12 mouse cellular contexts compared by ENCODE assay signal in genomic region chr17:27643101-27643500, GRCm38 (mm10). TPM values are rescaled to one million over a fixed set of nuclear protein-coding genes. Genes with fewer than 3 reads are reported as not detected.
A peak's percentile ranks its signal among the peaks of the same experiment; 100 is the strongest.
DNase-seq lines count a peak whose midpoint lies in the region; ATAC-seq and TF ChIP-seq lines count a peak whose summit lies in the region.
"Had no signal": no experiment of that assay in that cellular context is flagged by ENCODE, and none has a peak within 500 bp of the region (broad histone marks: within the 10 kb centered on the region; RNA-seq: fewer than 3 reads in every experiment).

No protein-coding gene starts in this region.

- peaks cover 52% of the 10 kb centered on the region for H3K4me1 ChIP-seq in cerebellum, adult 2 months (ENCODE audit: control insufficient read depth, insufficient read depth, low read length)
- peaks cover 3 to 5% of the 10 kb centered on the region in 2 experiments; a peak in 1 of 4 replicates for H3K4me1 ChIP-seq in MEL (ENCODE audit: control insufficient read depth in 1 of 2, insufficient read depth in 2 of 2, low read length in 2 of 2)
- H3K4me1 ChIP-seq in forebrain, embryonic 16.5 days (replicated peaks; ENCODE audit: control insufficient read depth, insufficient read depth, low read length): peaks cover 11% of the 10 kb centered on the region
- peaks cover 6% of the 10 kb centered on the region; the same call in 1 of the 2 replicates for H3K4me1 ChIP-seq in midbrain, embryonic 14.5 days (ENCODE audit: control insufficient read depth, insufficient read depth, low read length)
- H3K4me1 ChIP-seq in liver, postnatal 0 days (ENCODE audit: insufficient read depth): no peaks in the 10 kb centered on the region

- H3K79me2 ChIP-seq in MEL (ENCODE audit: control insufficient read depth, insufficient read depth, low read length, poor library complexity): no peaks in the 10 kb centered on the region

- H3K9ac ChIP-seq in MEL (ENCODE audit: control insufficient read depth, low read depth, low read length, poor library complexity, severe bottlenecking): peak overlapping the region; percentile 51
- H3K9ac ChIP-seq in forebrain, embryonic 16.5 days (replicated peaks; ENCODE audit: low read depth, low read length): no peak overlapping the region
- 0 out of 2 replicates have a peak overlapping the region, but pooled peaks have one; percentile 7 for H3K9ac ChIP-seq in midbrain, embryonic 14.5 days (replicated peaks; ENCODE audit: low read length)
- H3K9ac ChIP-seq in liver, postnatal 0 days (replicated peaks): no peak overlapping the region

- no peaks in the 10 kb centered on the region for H3K9me3 ChIP-seq in MEL (replicated peaks; ENCODE audit: insufficient read depth, low read length)
- no peaks in the 10 kb centered on the region for H3K9me3 ChIP-seq in forebrain, embryonic 16.5 days (ENCODE audit: control insufficient read depth, low read length)
- H3K9me3 ChIP-seq in midbrain, embryonic 14.5 days (ENCODE audit: control insufficient read depth, low read length): no peaks in the 10 kb centered on the region
- H3K9me3 ChIP-seq in liver, postnatal 0 days (ENCODE audit: low read length): no peaks in the 10 kb centered on the region

- TF ChIP-seq RAD21 in MEL (IDR thresholded peaks at IDR 0.05; ENCODE audit: low read depth, low read length): no peak

- H3K27ac ChIP-seq in cerebellum, adult 2 months (ENCODE audit: insufficient read depth, low read length): peak overlapping the region; percentile 99
- H3K27ac ChIP-seq in MEL (ENCODE audit: control insufficient read depth, low read depth, low read length): no peak overlapping the region
- H3K27ac ChIP-seq in forebrain, embryonic 16.5 days (ENCODE audit: low read length): peak overlapping the region; percentile 86
- peak overlapping the region; percentile 70 for H3K27ac ChIP-seq in midbrain, embryonic 14.5 days (replicated peaks; ENCODE audit: low read depth, low read length)
- H3K27ac ChIP-seq in liver, postnatal 0 days (ENCODE audit: low read depth): no peak overlapping the region

- peak overlapping the region; percentile 6 for H3K4me2 ChIP-seq in forebrain, embryonic 16.5 days (ENCODE audit: low read length)
- peak overlapping the region; percentile 13; the same call in 1 of the 2 replicates for H3K4me2 ChIP-seq in midbrain, embryonic 14.5 days (ENCODE audit: low read length)
- no peak overlapping the region for H3K4me2 ChIP-seq in liver, postnatal 0 days (ENCODE audit: low read depth, low read length)

- DNase-seq in cerebellum, adult 2 months: peak; percentile 64 to 77
- DNase-seq in cerebellum, adult 11 months: no peak
- DNase-seq in MEL (ENCODE audit: low read depth, low spot score): peak; percentile 69
- peak; percentile 47 for DNase-seq in midbrain, embryonic 14.5 days
- DNase-seq in liver, postnatal 0 days: no peak
- no peak for DNase-seq in embryo, embryonic 10.5 days (ENCODE audit: low spot score)
- DNase-seq in thymus, postnatal 36 days: no peak
- DNase-seq: thymus, postnatal 25 days had no signal

- TF ChIP-seq EP300 in MEL (IDR thresholded peaks at IDR 0.05; ENCODE audit: low read depth in 1 of 2, low read length in 2 of 2): no peak
- no peak for TF ChIP-seq EP300 in liver, postnatal 0 days (IDR thresholded peaks at IDR 0.05; ENCODE audit: low read depth)

- no peaks in the 10 kb centered on the region for H3K36me3 ChIP-seq in MEL (ENCODE audit: control insufficient read depth in 1 of 2, insufficient read depth in 2 of 2, low read length in 2 of 2)
- H3K36me3 ChIP-seq in forebrain, embryonic 16.5 days (ENCODE audit: control insufficient read depth, insufficient read depth): no peaks in the 10 kb centered on the region
- H3K36me3 ChIP-seq in midbrain, embryonic 14.5 days (ENCODE audit: control insufficient read depth, insufficient read depth, low read length): no peaks in the 10 kb centered on the region
- H3K36me3 ChIP-seq in liver, postnatal 0 days (replicated peaks; ENCODE audit: insufficient read depth, low read length): no peaks in the 10 kb centered on the region

- peak overlapping the region; percentile 43 for H3K4me3 ChIP-seq in cerebellum, adult 2 months (replicated peaks; ENCODE audit: insufficient read depth, low read depth, low read length)
- peak overlapping the region; percentile 37 to 57 for H3K4me3 ChIP-seq in MEL (ENCODE audit: control insufficient read depth in 1 of 2, insufficient read depth in 1 of 2, low read depth in 2 of 2, low read length in 2 of 2)
- H3K4me3 ChIP-seq in forebrain, embryonic 16.5 days (replicated peaks; ENCODE audit: low read length): no peak overlapping the region
- no peak overlapping the region for H3K4me3 ChIP-seq in midbrain, embryonic 14.5 days (replicated peaks; ENCODE audit: low read depth, low read length)
- H3K4me3 ChIP-seq in liver, postnatal 0 days (ENCODE audit: low read depth, low read length): no peak overlapping the region

- TF ChIP-seq CTCF in cerebellum, adult 2 months (IDR thresholded peaks at IDR 0.05; ENCODE audit: borderline replicate concordance, insufficient read depth, low read depth, low read length): no peak
- no peak for TF ChIP-seq CTCF in MEL (IDR thresholded peaks at IDR 0.05 in 2 of 3, conservative IDR thresholded peaks at IDR 0.05 in 1 of 3; ENCODE audit: control insufficient read depth in 1 of 3, insufficient read depth in 1 of 3, low read depth in 2 of 3, low read length in 3 of 3, poor library complexity in 1 of 3, severe bottlenecking in 1 of 3)
- TF ChIP-seq CTCF in liver, postnatal 0 days (IDR thresholded peaks at IDR 0.05; ENCODE audit: low read depth): no peak

- no peak for TF ChIP-seq POLR2A in cerebellum, adult 2 months (IDR thresholded peaks at IDR 0.05; ENCODE audit: borderline replicate concordance, insufficient read depth, low read length)
- TF ChIP-seq POLR2A in MEL (IDR thresholded peaks at IDR 0.05; ENCODE audit: control insufficient read depth in 1 of 2, insufficient read depth in 1 of 2, low read depth in 1 of 2, low read length in 2 of 2, poor library complexity in 1 of 2): no peak

- ATAC-seq in forebrain, embryonic 16.5 days: peak; percentile 69
- no peak for ATAC-seq in midbrain, embryonic 14.5 days (ENCODE audit: low FRiP score, low TSS enrichment)
- ATAC-seq in liver, postnatal 0 days: no peak

- H3K27me3 ChIP-seq in cerebellum, adult 2 months (ENCODE audit: control insufficient read depth, insufficient read depth, low read length): no peaks in the 10 kb centered on the region
- no peaks in the 10 kb centered on the region for H3K27me3 ChIP-seq in MEL (ENCODE audit: control insufficient read depth in 1 of 2, insufficient read depth in 2 of 2, low read length in 2 of 2)
- no peaks in the 10 kb centered on the region for H3K27me3 ChIP-seq in forebrain, embryonic 16.5 days (replicated peaks; ENCODE audit: control insufficient read depth, insufficient read depth, low read length)
- no peaks in the 10 kb centered on the region for H3K27me3 ChIP-seq in midbrain, embryonic 14.5 days (ENCODE audit: control insufficient read depth, insufficient read depth, low read length)
- no peaks in the 10 kb centered on the region for H3K27me3 ChIP-seq in liver, postnatal 0 days (ENCODE audit: insufficient read depth, low read length)

- 3% methylated on average over 6 of the region's 6 CpGs for WGBS in cerebellum, adult 2 months
- WGBS in forebrain, embryonic 16.5 days: 39% methylated on average over 6 of the region's 6 CpGs
- 46% methylated on average over 6 of the region's 6 CpGs for WGBS in midbrain, embryonic 14.5 days
- 15% methylated on average over 6 of the region's 6 CpGs for WGBS in liver, postnatal 0 days (ENCODE audit: insufficient replicate concordance)

TF ChIP-seq in MEL, 35 proteins besides CTCF, POLR2A, EP300 and RAD21 (continues in another document):
- TF ChIP-seq MAFK (IDR thresholded peaks at IDR 0.05; ENCODE audit: borderline replicate concordance, low read depth, low read length) (no peak), UBTF (IDR thresholded peaks at IDR 0.05; ENCODE audit: borderline replicate concordance, insufficient read depth, low read depth, low read length) (no peak)

RNA-seq across cellular contexts. Expression of gene Rps10, which starts 6.6 kb away (rescaled TPM):
- polyA plus RNA-seq in cerebellum, adult 2 months (2012; rRNA removed): 479 and 488 TPM in 2 replicates
- total RNA-seq in MEL (2012; rRNA removed): 3,087 and 3,166 TPM in 2 replicates
- 1,000 to 10,000 TPM; 3,057 to 3,899 TPM for polyA plus RNA-seq in MEL (2012; ENCODE audit: insufficient read depth in 1 of 2, insufficient read length in 2 of 2, low read depth in 1 of 2, low replicate concordance in 2 of 2, missing spikeins in 1 of 2)
- 467 and 512 TPM in 2 replicates for polyA plus RNA-seq in forebrain, embryonic 16.5 days (2015; fragmentation: Nextera tagmentation; extraction: Ambion mirVana)
- polyA plus RNA-seq in midbrain, embryonic 14.5 days (2014; fragmentation: Nextera tagmentation; extraction: Ambion mirVana): 563 and 615 TPM in 2 replicates
- polyA plus RNA-seq in liver, postnatal 0 days (2015; fragmentation: Nextera tagmentation; extraction: Ambion mirVana): 523 and 535 TPM in 2 replicates

RNA-seq across cellular contexts. Expression of gene RPS10-NUDT3, which starts 8.1 kb away (rescaled TPM):
- polyA plus RNA-seq in cerebellum, adult 2 months (2012; rRNA removed): 0.16 TPM in 2 replicates
- total RNA-seq in MEL (2012; rRNA removed): not detected in 2 replicates
- 10 to 100 TPM in 1 of 2 experiments, not detected in 1; 37.3 TPM for polyA plus RNA-seq in MEL (2012; ENCODE audit: insufficient read depth in 1 of 2, insufficient read length in 2 of 2, low read depth in 1 of 2, low replicate concordance in 2 of 2, missing spikeins in 1 of 2)
- polyA plus RNA-seq in forebrain, embryonic 16.5 days (2015; fragmentation: Nextera tagmentation; extraction: Ambion mirVana): not detected in 2 replicates
- polyA plus RNA-seq in midbrain, embryonic 14.5 days (2014; fragmentation: Nextera tagmentation; extraction: Ambion mirVana): not detected in 2 replicates
- polyA plus RNA-seq in liver, postnatal 0 days (2015; fragmentation: Nextera tagmentation; extraction: Ambion mirVana): not detected in 2 replicates
- total RNA-seq: left cerebral cortex, postnatal 14 days had no signal
- polyA plus RNA-seq: embryonic facial prominence, embryonic 11.5 days; heart, embryonic 16.5 days had no signal

RNA-seq across cellular contexts. Expression of gene Pacsin1, which starts 12.2 kb away (rescaled TPM):
- 228 and 244 TPM in 2 replicates for polyA plus RNA-seq in cerebellum, adult 2 months (2012; rRNA removed)
- not detected in 2 replicates for total RNA-seq in MEL (2012; rRNA removed)
- polyA plus RNA-seq in MEL (2012; ENCODE audit: insufficient read depth in 1 of 2, insufficient read length in 2 of 2, low read depth in 1 of 2, low replicate concordance in 2 of 2, missing spikeins in 1 of 2): under 1 TPM in 1 of 2 experiments, not detected in 1; 0.17 TPM
- polyA plus RNA-seq in forebrain, embryonic 16.5 days (2015; fragmentation: Nextera tagmentation; extraction: Ambion mirVana): 32.9 and 44.2 TPM in 2 replicates
- polyA plus RNA-seq in midbrain, embryonic 14.5 days (2014; fragmentation: Nextera tagmentation; extraction: Ambion mirVana): 33.0 and 42.1 TPM in 2 replicates
- 0.27 and 0.29 TPM in 2 replicates for polyA plus RNA-seq in liver, postnatal 0 days (2015; fragmentation: Nextera tagmentation; extraction: Ambion mirVana)

RNA-seq across cellular contexts. Expression of gene Nudt3, which starts 19.8 kb away (rescaled TPM):
- polyA plus RNA-seq in cerebellum, adult 2 months (2012; rRNA removed): 336 and 366 TPM in 2 replicates
- total RNA-seq in MEL (2012; rRNA removed): 93.8 and 96.5 TPM in 2 replicates
- polyA plus RNA-seq in MEL (2012; ENCODE audit: insufficient read depth in 1 of 2, insufficient read length in 2 of 2, low read depth in 1 of 2, low replicate concordance in 2 of 2, missing spikeins in 1 of 2): 100 to 1,000 TPM in 1 of 2 experiments, 10 to 100 TPM in 1; 97.0 to 258 TPM
- 272 and 293 TPM in 2 replicates for polyA plus RNA-seq in forebrain, embryonic 16.5 days (2015; fragmentation: Nextera tagmentation; extraction: Ambion mirVana)
- polyA plus RNA-seq in midbrain, embryonic 14.5 days (2014; fragmentation: Nextera tagmentation; extraction: Ambion mirVana): 117 and 224 TPM in 2 replicates
- polyA plus RNA-seq in liver, postnatal 0 days (2015; fragmentation: Nextera tagmentation; extraction: Ambion mirVana): 17.9 and 20.2 TPM in 2 replicates

Comparison
In these comparisons a context has a peak if more than half of its experiments do, and no peak if none do; other contexts are left out.
1. DNase-seq: peak in cerebellum, adult 2 months (2 of 2), MEL (single experiment) and midbrain, embryonic 14.5 days (single experiment); none in cerebellum, adult 11 months (single experiment), liver, postnatal 0 days (single experiment), embryo, embryonic 10.5 days (single experiment) and thymus, postnatal 36 days (0 of 2).
2. H3K27ac ChIP-seq: peak in cerebellum, adult 2 months (single experiment), forebrain, embryonic 16.5 days (single experiment) and midbrain, embryonic 14.5 days (single experiment); none in MEL (single experiment) and liver, postnatal 0 days (single experiment).
3. H3K4me3 ChIP-seq: peak in cerebellum, adult 2 months (single experiment) and MEL (2 of 2); none in forebrain, embryonic 16.5 days (single experiment), midbrain, embryonic 14.5 days (single experiment) and liver, postnatal 0 days (single experiment).
4. H3K9ac ChIP-seq: peak in MEL (single experiment) and midbrain, embryonic 14.5 days (single experiment); none in forebrain, embryonic 16.5 days (single experiment) and liver, postnatal 0 days (single experiment).
5. RNA of gene Pacsin1, which starts 12.2 kb away (polyA plus RNA-seq): 228 to 244 TPM in cerebellum, adult 2 months, 32.9 to 44.2 TPM in forebrain, embryonic 16.5 days and 33.0 to 42.1 TPM in midbrain, embryonic 14.5 days; 0.27 to 0.29 TPM in liver, postnatal 0 days and 0.17 TPM in MEL; every median in the first group is over 10 times any median in the second.